Mouse (Mus musculus) ES-E14 (cell line): ENCODE data around the gene Mob3b. TPM values are rescaled to one million over a fixed set of nuclear protein-coding genes. Genes with fewer than 3 reads are reported as not detected.

Experiments
- DNase-seq: peaks from one replicate; pipeline ENCODE4 v3.0.0-alpha.2; 2013; ENCODE audit warnings: low read depth, low spot score
- H3K27ac ChIP-seq: 2 replicates; pipeline ENCODE4 v1.5.1; 2012; ENCODE audit warnings: low read depth, mild to moderate bottlenecking, low read length, moderate library complexity, mixed read lengths; ENCODE audit not compliant: poor library complexity, insufficient read depth, severe bottlenecking
- H3K36me3 ChIP-seq: 2 replicates; pipeline ENCODE4 v1.6.1; 2012; ENCODE audit warnings: mild to moderate bottlenecking, low read length, moderate library complexity, mixed read lengths; ENCODE audit not compliant: control insufficient read depth, poor library complexity, insufficient read depth, severe bottlenecking
- H3K4me1 ChIP-seq, 2 experiments: fragments of 150-350 bp in 1 of 2; sonication (generic) in 1 of 2; 2 replicates each; pipeline ENCODE4 v1.6.1; 2012; ENCODE audit warnings: low read length in 2 of 2, mild to moderate bottlenecking in 1 of 2, mixed read lengths in 1 of 2; ENCODE audit not compliant: control insufficient read depth in 2 of 2, insufficient read depth in 2 of 2, poor library complexity in 1 of 2
- H3K4me3 ChIP-seq, 2 experiments: fragments of 150-350 bp in 1 of 2; sonication (generic) in 1 of 2; 2 replicates each; pipeline ENCODE4 v1.5.1; 2012; ENCODE audit warnings: low read length in 2 of 2, low read depth in 1 of 2, mild to moderate bottlenecking in 1 of 2, mixed read lengths in 1 of 2; ENCODE audit not compliant: insufficient read depth in 1 of 2, poor library complexity in 1 of 2, severe bottlenecking in 1 of 2
- H3K9ac ChIP-seq: 2 replicates; pipeline ENCODE4 v1.6.1; 2012; ENCODE audit warnings: low read depth, mild to moderate bottlenecking, low read length, mixed read lengths; ENCODE audit not compliant: poor library complexity, insufficient read depth, severe bottlenecking
- H3K9me3 ChIP-seq: fragments of 150-350 bp; sonication (generic); 2 replicates; pipeline ENCODE4 v1.6.1; 2012; ENCODE audit warnings: low read depth, mild to moderate bottlenecking, low read length; ENCODE audit not compliant: control insufficient read depth, insufficient read depth
- CHD2 ChIP-seq: IDR thresholded peaks from 2 replicates; pipeline ENCODE4 v1.6.1; 2014; ENCODE audit warnings: mild to moderate bottlenecking, low read depth, low read length, inconsistent platforms
- HCFC1 ChIP-seq: IDR thresholded peaks from 2 replicates; pipeline ENCODE4 v1.6.1; 2012; ENCODE audit warnings: low read length, inconsistent platforms, borderline replicate concordance; ENCODE audit not compliant: insufficient read depth
- MAFK ChIP-seq: IDR thresholded peaks from 2 replicates; pipeline ENCODE4 v1.6.1; 2014; ENCODE audit warnings: mild to moderate bottlenecking, low read depth, low read length, inconsistent platforms; ENCODE audit not compliant: insufficient read depth
- ZC3H11A ChIP-seq: IDR thresholded peaks from 2 replicates; pipeline ENCODE4 v1.6.1; 2012; ENCODE audit warnings: low read depth, mild to moderate bottlenecking, inconsistent platforms, low read length, borderline replicate concordance
- ZNF384 ChIP-seq: IDR thresholded peaks from 2 replicates; pipeline ENCODE4 v1.6.1; 2012; ENCODE audit warnings: low read depth, low read length, inconsistent platforms
- in situ Hi-C, 2 experiments: fragments of 600-800 bp; cut with MboI; formaldehyde crosslinking; loops; one replicate each; pipeline ENCODE4 v1.15.1; 2025; ENCODE audit warnings: low sequenced_read_pairs in 2 of 2, inconsistent platforms in 1 of 2; ENCODE audit not compliant: unreplicated experiment in 2 of 2
- total RNA-seq: library from RNA; depleted of rRNA; stranded (reverse); fragments of 300-350 nt; gene quantifications from 2 replicates; pipeline ENCODE4 v1.2.3, GENCODE M21; 2012

Gene Mob3b
- total RNA-seq, 1 experiment = 8.3 TPM

GRCm38 (mm10) chr4:35175566-35175965 is 18.3 kb upstream of the Mob3b start:
- Histone ChIP-seq H3K9me3 (no peaks in the 10 kb centered on the region), H3K9ac (no peak overlapping the region), H3K4me3 (no peak overlapping the region), H3K36me3 (no peaks in the 10 kb centered on the region), H3K4me1 (no peaks in the 10 kb centered on the region), H3K27ac (no peak overlapping the region)
- peak; percentile 20 for DNase-seq
- TF ChIP-seq CHD2 = no peak
- peak; percentile 72; the same call in 1 of the 2 replicates for TF ChIP-seq ZNF384
- no peak for TF ChIP-seq ZC3H11A
- no peak for TF ChIP-seq HCFC1
- TF ChIP-seq MAFK = no peak
- in situ Hi-C loops = no loop called here

GRCm38 (mm10) chr4:35173551-35173950 is 16.3 kb upstream of the Mob3b start:
- in situ Hi-C loops = no loop called here
- TF ChIP-seq MAFK = no peak
- TF ChIP-seq ZC3H11A = no peak
- no peak for TF ChIP-seq CHD2
- no peak for TF ChIP-seq HCFC1
- no peak for TF ChIP-seq ZNF384
- no peak for DNase-seq

GRCm38 (mm10) chr4:35172471-35172870 is 15.2 kb upstream of the Mob3b start:
- Histone ChIP-seq H3K9ac (no peak overlapping the region), H3K4me1 (no peaks in the 10 kb centered on the region), H3K4me3 (no peak overlapping the region), H3K36me3 (no peaks in the 10 kb centered on the region), H3K27ac (no peak overlapping the region), H3K9me3 (no peaks in the 10 kb centered on the region)
- no peak for DNase-seq
- in situ Hi-C loops = no loop called here
- TF ChIP-seq HCFC1 (no peak), CHD2 (no peak), ZNF384 (no peak), ZC3H11A (no peak), MAFK (no peak)

More at GRCm38 (mm10) chr4:35173551-35173950, 16.3 kb upstream of the Mob3b start:
- Histone ChIP-seq H3K4me3 (no peak overlapping the region), H3K4me1 (no peaks in the 10 kb centered on the region), H3K27ac (no peak overlapping the region), H3K9ac (no peak overlapping the region), H3K36me3 (no peaks in the 10 kb centered on the region), H3K9me3 (no peaks in the 10 kb centered on the region)

GRCm38 (mm10) chr4:35169571-35170125 is 12.4 kb upstream of the Mob3b start:
- Histone ChIP-seq H3K4me3 (no peak overlapping the region), H3K9ac (no peak overlapping the region), H3K27ac (no peak overlapping the region), H3K36me3 (no peaks in the 10 kb centered on the region), H3K4me1 (no peaks in the 10 kb centered on the region), H3K9me3 (no peaks in the 10 kb centered on the region)
- DNase-seq = no peak
- in situ Hi-C loops = no loop called here
- no peak for TF ChIP-seq ZNF384
- no peak for TF ChIP-seq MAFK
- TF ChIP-seq HCFC1 = no peak
- no peak for TF ChIP-seq ZC3H11A
- no peak for TF ChIP-seq CHD2

GRCm38 (mm10) chr4:35167855-35168254 is 10.6 kb upstream of the Mob3b start:
- H3K9ac ChIP-seq = no peak overlapping the region
- H3K4me1 ChIP-seq = no peaks in the 10 kb centered on the region
- DNase-seq = no peak
- no peak overlapping the region for H3K27ac ChIP-seq
- H3K9me3 ChIP-seq = no peaks in the 10 kb centered on the region
- TF ChIP-seq CHD2 (no peak), ZC3H11A (no peak), HCFC1 (no peak), ZNF384 (no peak), MAFK (no peak)
- in situ Hi-C loops = no loop called here
- no peaks in the 10 kb centered on the region for H3K36me3 ChIP-seq
- H3K4me3 ChIP-seq = no peak overlapping the region
